Mouse (Mus musculus): ENCODE measurements around the gene Ciz1.
"Not testable (repeated sequence)": the region's sequence is repeated elsewhere in the genome, so short reads cannot be mapped to it uniquely, and the experiment has no call there.

The Ciz1 gene

GRCm38 (mm10) chr2:32347019-32347418 is 5.1 kb upstream of the Ciz1 start:
- no peak for DNase-seq (ENCODE audit: low spot score)

DNA sequence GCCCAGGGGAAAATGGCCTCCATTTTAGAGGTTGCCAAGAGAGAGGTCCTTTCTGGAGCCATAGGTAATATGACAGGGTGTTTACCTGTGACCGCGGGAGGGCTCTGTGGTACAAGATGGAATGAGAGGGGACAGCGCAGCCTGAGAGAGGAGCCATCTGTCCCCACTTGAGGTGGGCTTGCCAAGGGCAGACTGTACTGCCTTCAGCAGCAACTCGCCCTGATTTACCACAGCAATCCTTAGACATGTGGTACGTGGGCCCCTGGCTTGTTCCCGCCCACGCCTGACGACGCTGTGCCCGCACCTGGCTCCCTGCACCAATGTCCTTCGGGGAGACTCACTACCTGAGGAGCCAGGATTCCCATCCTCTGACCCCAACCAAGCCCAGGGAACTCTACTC is 3.8 kb upstream of the Ciz1 start:
- no peak for DNase-seq (ENCODE audit: low spot score)

- DNase-seq (ENCODE audit: low spot score): no peak
Observed at GRCm38 (mm10) chr2:32349625-32350255, 2.4 kb upstream of the Ciz1 start.

GRCm38 (mm10) chr2:32350471-32351051 is 1.6 kb upstream of the Ciz1 start:
- DNase-seq (ENCODE audit: low spot score): no peak

- no peak for DNase-seq (ENCODE audit: low spot score)
Observed at GRCm38 (mm10) chr2:32351471-32351961, 611 bp upstream of the Ciz1 start.

- DNase-seq (ENCODE audit: low spot score): peak; percentile 93
Observed at GRCm38 (mm10) chr2:32353007-32353542, 948 bp downstream of the Ciz1 start, which contains the start of gene Dnm1. Gene Dnm1 (minus strand): TSS chr2:32353338.

DNA sequence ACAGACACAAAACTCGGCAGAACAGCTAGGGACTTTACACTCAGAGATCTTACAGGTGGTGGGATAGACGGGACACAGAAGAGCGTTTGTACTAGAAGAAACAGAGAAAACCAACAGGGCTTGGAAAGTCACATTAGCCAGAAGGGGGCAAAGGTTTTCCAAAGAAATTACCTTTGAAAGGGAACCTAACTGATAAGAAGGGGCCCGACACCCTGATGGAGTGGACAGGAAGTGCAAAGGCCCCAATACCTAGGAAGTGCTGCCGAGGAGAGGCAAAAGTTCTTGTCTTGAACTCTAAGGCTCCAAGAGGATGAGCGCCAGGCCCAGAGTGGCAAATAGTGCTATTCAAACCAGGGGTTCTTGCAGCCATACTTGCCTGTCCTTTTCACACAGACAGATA is 1.7 kb downstream of the Ciz1 start:
- no peak for DNase-seq (ENCODE audit: low spot score)

DNA sequence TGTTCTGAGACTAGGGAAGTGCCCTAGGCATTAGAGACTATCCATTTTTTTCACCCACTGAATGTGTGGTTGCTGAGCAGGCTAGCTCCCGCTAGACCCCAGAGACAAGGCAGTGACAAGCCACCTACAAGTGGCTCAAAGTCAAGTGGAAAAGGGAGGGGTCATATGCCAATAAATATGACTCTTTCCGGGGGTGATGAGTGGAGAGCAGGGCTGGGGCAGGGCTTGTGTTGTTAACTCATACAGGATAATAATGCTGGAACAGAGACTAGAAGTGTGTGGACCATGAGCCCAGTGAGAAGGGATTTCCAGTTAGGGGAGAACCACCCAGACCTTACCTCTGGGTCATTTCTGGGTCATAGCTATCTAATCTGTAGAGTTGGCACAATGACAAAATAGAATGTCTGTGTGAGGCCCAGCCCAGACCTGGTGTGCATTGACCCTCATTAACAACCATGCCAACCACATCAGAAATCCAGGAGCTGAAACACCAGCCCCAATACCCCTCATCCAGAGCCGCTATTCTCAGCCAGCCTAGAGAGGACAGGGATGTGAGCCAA is 2.3 kb downstream of the Ciz1 start:
- DNase-seq (ENCODE audit: low spot score): no peak

DNA sequence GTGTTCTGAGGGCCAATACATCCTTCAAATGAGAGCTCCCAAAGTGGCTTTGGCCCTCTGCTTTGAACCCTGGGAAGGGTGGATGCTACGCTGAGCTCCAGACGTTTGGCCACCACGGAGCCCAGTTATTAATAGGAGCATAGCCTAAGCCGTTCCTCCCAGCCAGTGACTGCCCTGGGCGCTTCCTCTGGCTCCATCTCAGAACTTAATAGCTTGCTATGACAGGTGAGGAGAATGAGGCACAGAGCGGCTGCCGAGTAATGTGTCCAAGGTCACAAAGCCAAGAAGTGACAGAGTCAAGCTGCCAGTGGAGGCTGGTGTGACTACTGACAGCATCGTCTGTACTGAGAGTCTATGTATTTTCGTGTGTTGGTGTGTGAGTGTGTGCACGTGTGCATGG is 4.1 kb downstream of the Ciz1 start:
- DNase-seq (ENCODE audit: low spot score): no peak

- DNase-seq (ENCODE audit: low spot score): no peak
Observed at GRCm38 (mm10) chr2:32357710-32358109, 5.6 kb downstream of the Ciz1 start.

DNA sequence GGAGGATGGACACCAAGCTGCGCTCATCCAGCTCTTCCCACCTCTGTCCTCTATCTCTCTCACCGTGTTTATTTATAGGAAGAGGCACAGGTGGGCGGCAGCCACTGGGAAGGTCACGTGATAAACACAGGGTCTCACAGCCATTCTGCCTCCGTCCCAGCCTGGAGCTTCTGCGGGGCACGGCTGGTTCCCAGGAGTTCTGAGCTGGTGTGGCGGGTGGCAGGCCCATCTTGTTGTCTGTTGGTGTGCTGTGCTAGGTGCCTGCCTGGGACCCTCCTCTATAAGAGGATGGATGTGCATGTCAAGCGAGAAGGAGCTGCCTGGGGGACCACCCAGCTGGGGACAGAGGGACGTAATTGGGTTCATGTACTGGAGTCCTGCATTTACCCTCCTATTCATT is 6.3 kb downstream of the Ciz1 start:
- DNase-seq (ENCODE audit: low spot score): no peak

- peak; percentile 89 for DNase-seq (ENCODE audit: low spot score)
Observed at GRCm38 (mm10) chr2:32360741-32361140, 8.6 kb downstream of the Ciz1 start.

DNA sequence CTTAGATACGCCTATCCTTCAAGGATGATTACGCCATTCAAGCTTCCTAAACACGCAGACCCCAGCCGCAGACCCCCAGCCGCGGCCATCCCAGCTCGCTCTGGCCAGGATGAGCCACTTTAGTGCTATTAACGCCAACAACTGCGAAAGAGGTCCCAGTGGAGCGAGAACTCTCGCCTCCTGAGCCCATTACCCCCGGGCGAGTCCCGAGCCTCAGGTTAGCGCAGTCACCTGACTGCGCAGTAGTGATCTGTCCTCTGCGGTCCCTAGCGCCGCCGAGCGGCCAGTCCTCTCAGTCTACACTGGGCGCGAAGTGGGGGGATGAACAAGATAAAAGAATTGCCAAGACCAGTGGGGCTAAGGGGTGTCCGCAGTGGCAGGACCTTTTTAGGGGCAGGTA is 9.3 kb downstream of the Ciz1 start:
- DNase-seq (ENCODE audit: low spot score): peak; percentile 79

DNA sequence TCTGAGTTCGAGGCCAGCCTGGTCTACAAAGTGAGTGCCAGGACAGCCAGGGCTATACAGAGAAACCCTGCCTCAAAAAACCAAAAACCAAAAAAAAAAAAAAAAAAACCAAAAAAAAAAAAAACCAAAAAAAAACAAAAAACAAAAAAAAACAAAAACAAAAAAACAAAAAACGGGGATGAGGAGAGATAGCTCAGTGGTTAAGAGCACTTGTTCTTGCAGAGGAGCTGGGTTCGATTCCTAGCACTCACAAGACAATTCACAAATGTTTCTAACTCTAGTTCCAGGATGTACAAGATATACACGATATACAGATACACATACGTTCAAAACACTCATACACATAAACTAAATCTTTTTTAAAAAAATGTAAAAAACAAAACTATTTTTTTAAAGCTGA is 10.1 kb downstream of the Ciz1 start:
- DNase-seq (ENCODE audit: low spot score): not testable (repeated sequence)

DNA sequence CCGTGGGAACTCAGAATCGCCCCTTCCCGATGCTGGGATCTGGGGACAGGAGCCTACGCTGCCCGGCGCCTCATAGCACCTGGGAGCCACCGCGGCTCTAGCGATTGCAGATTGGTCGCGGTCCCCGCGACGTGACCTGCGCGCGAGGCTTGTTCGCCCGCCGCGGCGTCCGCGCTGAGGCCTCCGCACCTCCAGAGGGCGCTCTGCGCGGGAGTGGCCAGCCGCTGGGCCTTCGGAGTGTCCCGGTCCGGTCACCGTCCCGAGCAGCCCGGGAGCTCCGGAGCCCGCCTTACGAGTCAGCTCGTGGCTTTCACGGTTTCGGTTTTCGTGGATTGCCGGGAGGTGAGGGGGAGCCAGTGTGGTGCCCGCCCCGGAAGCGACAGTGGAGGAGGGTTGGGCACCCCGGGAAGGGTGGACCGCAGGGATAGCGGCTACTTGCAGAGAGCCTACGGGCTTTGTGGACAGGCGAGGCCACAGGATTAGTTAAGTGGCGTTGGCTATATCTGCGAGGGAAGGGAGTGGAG is 10.8 kb downstream of the Ciz1 start:
- peak; percentile 89 for DNase-seq (ENCODE audit: low spot score)

DNA sequence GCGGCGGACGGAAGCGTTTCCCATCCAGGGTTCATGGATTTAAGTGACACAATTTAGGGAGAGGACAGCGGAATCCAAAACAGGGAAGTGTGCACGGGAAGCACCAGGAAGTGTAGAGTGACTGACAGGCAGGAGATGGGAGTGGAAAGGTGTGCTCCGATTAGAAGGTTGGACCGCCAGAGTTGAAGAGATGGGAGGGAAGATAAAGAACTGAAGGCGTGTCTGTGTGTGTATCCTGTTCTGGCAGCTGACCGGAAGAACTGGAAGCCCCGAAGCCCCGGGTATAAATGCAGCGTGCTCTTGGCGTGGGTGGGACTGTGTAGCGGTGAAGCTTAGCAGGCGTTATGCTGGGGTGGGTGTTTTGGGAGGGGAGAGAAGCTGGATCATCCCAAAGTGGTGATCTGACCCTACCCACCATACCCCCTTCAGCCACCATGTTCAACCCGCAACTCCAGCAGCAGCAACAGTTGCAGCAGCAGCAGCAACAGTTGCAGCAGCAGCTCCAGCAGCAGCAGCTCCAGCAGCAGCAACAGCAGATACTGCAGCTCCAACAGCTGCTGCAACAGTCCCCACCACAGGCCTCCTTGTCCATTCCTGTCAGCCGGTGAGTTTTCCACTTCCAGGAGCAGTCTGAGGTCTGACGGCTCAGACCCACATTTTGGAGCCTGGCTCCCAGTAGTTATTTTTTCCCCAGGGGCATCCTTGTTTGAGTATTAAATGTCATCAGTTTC is 11.4 kb downstream of the Ciz1 start:
- DNase-seq (ENCODE audit: low spot score): peak; percentile 56

GRCm38 (mm10) chr2:32364121-32364520 is 12.0 kb downstream of the Ciz1 start:
- DNase-seq (ENCODE audit: low spot score): no peak

DNA sequence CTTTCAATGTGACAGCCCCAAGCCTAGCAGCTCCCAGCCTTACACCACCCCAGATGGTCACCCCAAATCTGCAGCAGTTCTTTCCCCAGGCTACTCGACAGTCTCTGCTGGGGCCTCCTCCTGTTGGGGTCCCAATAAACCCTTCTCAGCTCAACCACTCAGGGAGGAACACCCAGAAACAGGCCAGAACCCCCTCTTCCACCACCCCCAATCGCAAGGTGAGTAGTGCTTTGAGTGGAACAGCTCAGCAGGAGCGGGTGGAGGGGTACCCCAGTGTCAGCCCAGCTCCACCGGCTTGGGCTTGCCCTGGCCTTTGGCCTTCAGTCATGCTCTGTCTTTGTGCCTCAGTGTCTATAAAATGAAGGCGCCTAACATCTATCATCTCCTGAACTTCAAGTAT is 15.2 kb downstream of the Ciz1 start:
- no peak for DNase-seq (ENCODE audit: low spot score)

DNA sequence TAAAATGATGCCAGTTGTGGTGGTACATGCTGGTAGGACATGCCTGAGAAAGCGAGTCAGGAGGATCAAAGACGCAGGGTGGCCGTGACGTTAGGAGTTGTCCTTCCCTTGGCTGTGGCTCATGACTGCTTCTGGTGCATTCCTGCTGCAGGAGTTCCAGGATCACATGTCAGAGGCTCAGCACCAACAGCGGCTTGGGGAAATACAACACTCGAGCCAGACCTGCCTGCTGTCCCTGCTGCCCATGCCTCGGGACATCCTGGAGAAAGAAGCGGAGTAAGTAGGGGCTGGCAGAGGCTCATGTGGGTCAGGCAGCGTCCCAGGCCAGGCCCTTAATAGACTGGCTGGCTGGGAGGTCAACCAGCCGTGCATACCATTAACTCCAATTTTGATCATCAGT is 22.1 kb downstream of the Ciz1 start:
- DNase-seq (ENCODE audit: low spot score): no peak

DNA sequence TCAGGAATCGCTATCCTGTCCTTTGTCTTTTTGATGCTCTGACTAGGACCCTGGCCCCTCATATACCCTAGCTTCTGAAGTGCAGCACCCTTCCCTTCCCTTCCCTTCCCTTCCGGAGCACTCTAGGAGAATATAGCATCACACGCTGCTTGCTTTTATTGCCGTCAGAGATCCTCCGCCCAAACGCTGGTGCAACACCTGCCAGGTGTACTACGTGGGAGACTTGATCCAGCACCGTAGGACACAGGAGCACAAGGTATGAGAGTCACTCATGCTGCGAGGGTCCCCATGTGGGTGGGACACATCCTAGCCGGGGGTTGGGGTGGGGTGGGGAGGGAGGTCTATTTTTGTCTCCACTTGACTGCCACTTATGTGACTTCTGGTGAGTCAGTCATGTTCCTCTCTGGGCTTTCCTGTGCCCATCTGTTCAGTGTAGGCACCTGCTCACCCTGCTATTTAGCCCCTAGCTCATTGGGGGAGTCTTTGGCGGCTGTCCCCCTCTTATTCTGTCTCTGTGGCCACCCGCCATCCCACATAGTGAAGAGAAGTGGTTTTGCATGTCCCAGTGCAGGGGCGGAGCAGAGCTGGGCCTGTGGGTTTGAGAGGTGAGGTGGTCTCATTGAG is 23.3 kb downstream of the Ciz1 start:
- no peak for DNase-seq (ENCODE audit: low spot score)

- DNase-seq (ENCODE audit: low spot score): no peak
Observed at GRCm38 (mm10) chr2:32376963-32377362, 24.8 kb downstream of the Ciz1 start.

- no peak for DNase-seq (ENCODE audit: low spot score)
Observed at GRCm38 (mm10) chr2:32380001-32380500, 27.9 kb downstream of the Ciz1 start.
